Mouse (Mus musculus) ES-E14 (cell line): ENCODE data around the gene Pnmal1. TPM values are rescaled to one million over a fixed set of nuclear protein-coding genes. Genes with fewer than 3 reads are reported as not detected.

Source experiments
- DNase-seq: peaks from one replicate; pipeline ENCODE4 v3.0.0-alpha.2; 2013; ENCODE audit warnings: low read depth, low spot score
- H3K27ac ChIP-seq: 2 replicates; pipeline ENCODE4 v1.5.1; 2012; ENCODE audit warnings: low read depth, mild to moderate bottlenecking, low read length, moderate library complexity, mixed read lengths; ENCODE audit not compliant: poor library complexity, insufficient read depth, severe bottlenecking
- H3K36me3 ChIP-seq: 2 replicates; pipeline ENCODE4 v1.6.1; 2012; ENCODE audit warnings: mild to moderate bottlenecking, low read length, moderate library complexity, mixed read lengths; ENCODE audit not compliant: control insufficient read depth, poor library complexity, insufficient read depth, severe bottlenecking
- H3K4me1 ChIP-seq, 2 experiments: fragments of 150-350 bp in 1 of 2; sonication (generic) in 1 of 2; 2 replicates each; pipeline ENCODE4 v1.6.1; 2012; ENCODE audit warnings: low read length in 2 of 2, mild to moderate bottlenecking in 1 of 2, mixed read lengths in 1 of 2; ENCODE audit not compliant: control insufficient read depth in 2 of 2, insufficient read depth in 2 of 2, poor library complexity in 1 of 2
- H3K4me3 ChIP-seq, 2 experiments: fragments of 150-350 bp in 1 of 2; sonication (generic) in 1 of 2; 2 replicates each; pipeline ENCODE4 v1.5.1; 2012; ENCODE audit warnings: low read length in 2 of 2, low read depth in 1 of 2, mild to moderate bottlenecking in 1 of 2, mixed read lengths in 1 of 2; ENCODE audit not compliant: insufficient read depth in 1 of 2, poor library complexity in 1 of 2, severe bottlenecking in 1 of 2
- H3K9ac ChIP-seq: 2 replicates; pipeline ENCODE4 v1.6.1; 2012; ENCODE audit warnings: low read depth, mild to moderate bottlenecking, low read length, mixed read lengths; ENCODE audit not compliant: poor library complexity, insufficient read depth, severe bottlenecking
- H3K9me3 ChIP-seq: fragments of 150-350 bp; sonication (generic); 2 replicates; pipeline ENCODE4 v1.6.1; 2012; ENCODE audit warnings: low read depth, mild to moderate bottlenecking, low read length; ENCODE audit not compliant: control insufficient read depth, insufficient read depth
- CHD2 ChIP-seq: IDR thresholded peaks from 2 replicates; pipeline ENCODE4 v1.6.1; 2014; ENCODE audit warnings: mild to moderate bottlenecking, low read depth, low read length, inconsistent platforms
- HCFC1 ChIP-seq: IDR thresholded peaks from 2 replicates; pipeline ENCODE4 v1.6.1; 2012; ENCODE audit warnings: low read length, inconsistent platforms, borderline replicate concordance; ENCODE audit not compliant: insufficient read depth
- MAFK ChIP-seq: IDR thresholded peaks from 2 replicates; pipeline ENCODE4 v1.6.1; 2014; ENCODE audit warnings: mild to moderate bottlenecking, low read depth, low read length, inconsistent platforms; ENCODE audit not compliant: insufficient read depth
- ZC3H11A ChIP-seq: IDR thresholded peaks from 2 replicates; pipeline ENCODE4 v1.6.1; 2012; ENCODE audit warnings: low read depth, mild to moderate bottlenecking, inconsistent platforms, low read length, borderline replicate concordance
- ZNF384 ChIP-seq: IDR thresholded peaks from 2 replicates; pipeline ENCODE4 v1.6.1; 2012; ENCODE audit warnings: low read depth, low read length, inconsistent platforms
- in situ Hi-C, 2 experiments: fragments of 600-800 bp; cut with MboI; formaldehyde crosslinking; loops; one replicate each; pipeline ENCODE4 v1.15.1; 2025; ENCODE audit warnings: low sequenced_read_pairs in 2 of 2, inconsistent platforms in 1 of 2; ENCODE audit not compliant: unreplicated experiment in 2 of 2
- total RNA-seq: library from RNA; depleted of rRNA; stranded (reverse); fragments of 300-350 nt; gene quantifications from 2 replicates; pipeline ENCODE4 v1.2.3, GENCODE M21; 2012

Pnmal1 gene
- total RNA-seq, 1 experiment: 0.45 TPM

- H3K27ac ChIP-seq: no peak overlapping the region
- no peak overlapping the region for H3K4me3 ChIP-seq
- H3K4me1 ChIP-seq: peaks cover 0 to 37% of the 10 kb centered on the region in 2 experiments; a peak in 1 of 4 replicates
- no peak for DNase-seq
- no peak for TF ChIP-seq ZC3H11A
- TF ChIP-seq MAFK: no peak
- no peak for TF ChIP-seq HCFC1
- TF ChIP-seq ZNF384: no peak
- no peak for TF ChIP-seq CHD2
- in situ Hi-C loops: loop anchor here in 1 of 2 experiments (25.0 kb wide), 1 partner anchor 105 kb away; the partner anchor contains the start of genes Fkrp and Strn4
- H3K9ac ChIP-seq: no peak overlapping the region
- H3K36me3 ChIP-seq: peaks cover 54% of the 10 kb centered on the region
- H3K9me3 ChIP-seq: no peaks in the 10 kb centered on the region
These were observed 42.0 kb upstream of the Pnmal1 start for GRCm38 (mm10) chr7:16917447-16917846.

GRCm38 (mm10) chr7:16918014-16918413 is 41.5 kb upstream of the Pnmal1 start:
- TF ChIP-seq CHD2 (no peak), HCFC1 (no peak), ZC3H11A (no peak), ZNF384 (no peak), MAFK (no peak)
- no peak overlapping the region for H3K9ac ChIP-seq
- DNase-seq: no peak

GRCm38 (mm10) chr7:16918670-16919069 is 40.8 kb upstream of the Pnmal1 start:
- no peak for TF ChIP-seq ZNF384
- TF ChIP-seq MAFK: no peak
- TF ChIP-seq HCFC1: no peak
- no peak for TF ChIP-seq CHD2
- TF ChIP-seq ZC3H11A: no peak
- Histone ChIP-seq H3K4me1 (peaks cover 0 to 39% of the 10 kb centered on the region in 2 experiments; a peak in 1 of 4 replicates), H3K9ac (no peak overlapping the region), H3K4me3 (no peak overlapping the region), H3K36me3 (peaks cover 54% of the 10 kb centered on the region), H3K27ac (no peak overlapping the region), H3K9me3 (no peaks in the 10 kb centered on the region)
- in situ Hi-C loops: loop anchor here in 1 of 2 experiments (25.0 kb wide), 1 partner anchor 106 kb away; the partner anchor contains the start of genes Fkrp and Strn4
- DNase-seq: no peak

More at GRCm38 (mm10) chr7:16918014-16918413, 41.5 kb upstream of the Pnmal1 start:
- Histone ChIP-seq H3K4me3 (no peak overlapping the region), H3K9me3 (no peaks in the 10 kb centered on the region), H3K36me3 (peaks cover 54% of the 10 kb centered on the region), H3K27ac (no peak overlapping the region), H3K4me1 (peaks cover 0 to 39% of the 10 kb centered on the region in 2 experiments; a peak in 1 of 4 replicates)
- in situ Hi-C loops: loop anchor here in 1 of 2 experiments (25.0 kb wide), 1 partner anchor 106 kb away; the partner anchor contains the start of genes Fkrp and Strn4

GRCm38 (mm10) chr7:16919395-16920149 is 39.9 kb upstream of the Pnmal1 start:
- Histone ChIP-seq H3K9ac (no peak overlapping the region), H3K9me3 (no peaks in the 10 kb centered on the region), H3K4me1 (peaks cover 0 to 37% of the 10 kb centered on the region in 2 experiments; a peak in 1 of 4 replicates), H3K36me3 (peaks cover 54% of the 10 kb centered on the region), H3K27ac (no peak overlapping the region), H3K4me3 (no peak overlapping the region)
- in situ Hi-C loops: loop anchor here in 1 of 2 experiments (25.0 kb wide), 1 partner anchor 107 kb away; the partner anchor contains the start of genes Fkrp and Strn4
- DNase-seq: no peak
- TF ChIP-seq MAFK: no peak
- TF ChIP-seq HCFC1: no peak
- no peak for TF ChIP-seq ZNF384
- TF ChIP-seq CHD2: no peak
- no peak for TF ChIP-seq ZC3H11A
